Mouse (Mus musculus) embryonic facial prominence, embryonic 11.5 days (tissue): ENCODE measurements at regions not wholly inside any gene's neighbourhood (a gene's known extent, or its start where the extent isn't known, plus 50 kb on each side); places are given as distances from the start of the nearest gene placed in this dataset.

ENCODE experiments used
- ATAC-seq: fragments of 200-750 bp; cut with Nextera tagmentation; replicated peaks from 2 replicates; pipeline ENCODE4 v1.8.0; 2017; ENCODE audit warnings: low read depth; ENCODE audit not compliant: insufficient number of reproducible peaks, low FRiP score, low TSS enrichment
- DNase-seq: peaks from one replicate; pipeline ENCODE4 v3.0.0-alpha.2; 2015; ENCODE audit warnings: low spot score
- H3K27ac ChIP-seq: fragments of 300-500 bp; sonication (generic); replicated peaks from 2 replicates; pipeline ENCODE4 v1.5.1; 2014; ENCODE audit warnings: mild to moderate bottlenecking, low read depth, low read length, control low read depth
- H3K27me3 ChIP-seq: fragments of 300-500 bp; sonication (generic); 2 replicates; pipeline ENCODE4 v1.6.1; 2014; ENCODE audit warnings: mild to moderate bottlenecking, low read length, moderate library complexity, mixed read lengths; ENCODE audit not compliant: control insufficient read depth, insufficient read depth
- H3K36me3 ChIP-seq: fragments of 300-500 bp; sonication (generic); replicated peaks from 2 replicates; pipeline ENCODE4 v1.6.1; 2014; ENCODE audit warnings: low read depth, mild to moderate bottlenecking, low read length, moderate library complexity, mixed read lengths; ENCODE audit not compliant: control insufficient read depth, insufficient read depth
- H3K4me1 ChIP-seq: fragments of 300-500 bp; sonication (generic); 2 replicates; pipeline ENCODE4 v1.6.1; 2014; ENCODE audit warnings: low read length, mixed read lengths; ENCODE audit not compliant: control insufficient read depth, insufficient read depth
- H3K4me2 ChIP-seq: fragments of 300-500 bp; sonication (generic); 2 replicates; pipeline ENCODE4 v1.6.1; 2014; ENCODE audit warnings: low read depth, mild to moderate bottlenecking, control low read depth, low read length, moderate library complexity
- H3K4me3 ChIP-seq: fragments of 300-500 bp; sonication (generic); 2 replicates; pipeline ENCODE4 v1.5.1; 2014; ENCODE audit warnings: low read depth, low read length, control low read depth
- H3K9ac ChIP-seq: fragments of 300-500 bp; sonication (generic); replicated peaks from 2 replicates; pipeline ENCODE4 v1.6.1; 2014; ENCODE audit warnings: mild to moderate bottlenecking, control low read depth, low read length
- H3K9me3 ChIP-seq: fragments of 300-500 bp; sonication (generic); replicated peaks from 2 replicates; pipeline ENCODE4 v1.6.1; 2016; ENCODE audit warnings: mild to moderate bottlenecking, low read length, inconsistent platforms, mixed read lengths; ENCODE audit not compliant: control insufficient read depth
- WGBS: fragments of 180-500 bp; shearing (Covaris S2); extraction: QIAGEN DNeasy Blood & Tissue Kit; methylation state at CpG from one replicate; pipeline ENCODE4 v1.1.7; 2014; 5-methylcytosine and 5-hydroxymethylcytosine counted together

- Histone ChIP-seq H3K27ac (no peak overlapping the region), H3K4me3 (no peak overlapping the region), H3K36me3 (no peaks in the 10 kb centered on the region), H3K9me3 (no peaks in the 10 kb centered on the region), H3K27me3 (no peaks in the 10 kb centered on the region), H3K4me1 (no peaks in the 10 kb centered on the region), H3K9ac (no peak overlapping the region), H3K4me2 (no peak overlapping the region)
- no peak for ATAC-seq
- no peak for DNase-seq
- WGBS: 87% methylated on average over 6 of the region's 6 CpGs
These were observed 429.6 kb downstream of the Efnb2 start for GRCm38 (mm10) chr8:8231308-8231985.

DNA sequence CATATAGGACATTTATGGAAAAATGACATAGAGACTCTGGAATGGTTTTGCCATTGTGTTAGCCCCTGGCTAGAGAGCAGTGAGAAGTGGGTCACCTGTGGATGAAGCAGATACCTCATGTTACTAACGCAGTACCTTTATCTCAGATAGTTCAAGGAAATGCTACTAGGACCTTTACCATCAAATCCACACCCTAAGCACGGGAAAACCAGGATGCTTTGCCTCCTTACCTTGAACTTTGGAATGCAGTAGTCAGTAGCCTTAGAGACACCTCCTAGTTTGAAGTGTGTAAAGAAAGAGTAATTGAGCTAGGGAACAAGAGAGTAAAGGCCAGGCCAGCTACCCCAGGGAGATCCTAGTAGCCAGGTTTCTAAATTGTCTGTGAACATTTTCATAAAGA lies 435.0 kb downstream of the Efnb2 start:
- Histone ChIP-seq H3K4me3 (no peak overlapping the region), H3K27ac (no peak overlapping the region), H3K4me1 (no peaks in the 10 kb centered on the region), H3K36me3 (no peaks in the 10 kb centered on the region), H3K9ac (no peak overlapping the region), H3K4me2 (no peak overlapping the region), H3K9me3 (no peaks in the 10 kb centered on the region), H3K27me3 (no peaks in the 10 kb centered on the region)
- DNase-seq (no peak), ATAC-seq (no peak)
- 88% methylated on average over 2 of the region's 2 CpGs for WGBS

DNA sequence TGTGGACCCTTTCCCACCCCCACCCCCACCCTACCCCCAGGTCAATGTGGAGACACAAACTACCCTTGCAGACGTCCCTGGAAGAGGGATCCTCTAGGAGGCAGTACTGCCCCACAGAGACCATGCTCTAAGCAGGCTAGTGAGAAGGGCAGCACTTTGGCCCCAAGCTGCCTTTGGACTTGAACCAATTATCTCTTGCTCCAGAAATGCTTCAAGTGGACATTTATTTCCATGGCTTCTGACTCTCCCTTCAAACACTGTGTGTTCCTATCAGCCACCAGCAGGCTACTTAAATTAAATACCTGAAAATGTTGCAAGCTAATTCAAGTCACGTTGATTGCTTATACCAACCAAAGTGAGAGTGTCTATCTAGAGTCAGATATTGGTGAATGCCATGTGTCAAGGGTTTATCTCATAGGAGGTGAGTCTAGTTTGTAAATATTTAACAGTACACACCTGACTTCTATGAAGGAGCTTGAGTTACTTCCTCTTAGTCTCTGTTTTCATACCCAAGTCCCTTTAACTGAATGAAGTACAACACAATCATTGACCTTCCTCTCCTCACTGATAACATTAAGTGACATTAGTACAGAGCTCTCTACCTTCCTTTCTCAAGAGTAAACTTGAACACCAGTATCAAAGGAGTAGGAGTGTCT lies 435.7 kb downstream of the Efnb2 start:
- no peaks in the 10 kb centered on the region for H3K4me1 ChIP-seq
- H3K4me2 ChIP-seq: no peak overlapping the region
- H3K27ac ChIP-seq: no peak overlapping the region
- no peak overlapping the region for H3K4me3 ChIP-seq
- 55% methylated on average over 2 of the region's 2 CpGs for WGBS
- ATAC-seq (no peak), DNase-seq (no peak)
- H3K36me3 ChIP-seq: no peaks in the 10 kb centered on the region
- no peaks in the 10 kb centered on the region for H3K9me3 ChIP-seq
- no peaks in the 10 kb centered on the region for H3K27me3 ChIP-seq
- no peak overlapping the region for H3K9ac ChIP-seq

DNA sequence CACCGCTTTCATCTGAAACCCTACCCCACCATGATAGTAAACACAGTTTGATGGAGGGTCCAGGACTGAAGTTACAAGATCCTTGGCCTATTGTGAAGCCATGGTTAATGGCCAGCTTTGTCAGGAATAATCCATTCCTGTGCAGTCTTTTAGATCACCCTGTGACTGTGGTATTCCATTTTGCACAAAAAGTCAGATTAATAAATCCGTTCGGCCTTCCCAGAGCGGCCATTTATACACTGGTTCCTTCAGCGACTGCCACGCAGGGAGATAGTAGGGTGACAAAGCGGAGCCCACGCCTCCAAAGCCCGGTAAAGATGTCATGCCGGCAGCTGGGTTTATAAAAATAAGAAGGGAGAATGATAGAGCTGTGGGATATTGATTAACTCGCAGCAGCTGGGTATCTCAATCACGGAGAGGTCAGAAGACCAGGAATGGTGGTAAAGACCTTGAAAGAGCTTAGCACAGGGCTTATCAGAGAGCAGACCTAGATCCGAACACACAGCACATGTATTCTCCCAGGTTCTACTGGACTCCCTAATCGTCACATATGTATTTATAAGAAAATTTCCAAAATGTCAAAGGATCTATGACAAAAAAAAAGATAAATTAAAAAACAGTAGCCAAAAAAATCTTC lies 440.5 kb downstream of the Efnb2 start:
- H3K9me3 ChIP-seq: no peaks in the 10 kb centered on the region
- DNase-seq (no peak), ATAC-seq (no peak)
- H3K4me2 ChIP-seq: no peak overlapping the region
- no peaks in the 10 kb centered on the region for H3K36me3 ChIP-seq
- 79% methylated on average over 14 of the region's 14 CpGs for WGBS
- H3K27ac ChIP-seq: no peak overlapping the region
- H3K27me3 ChIP-seq: no peaks in the 10 kb centered on the region
- no peak overlapping the region for H3K4me3 ChIP-seq
- H3K9ac ChIP-seq: no peak overlapping the region
- no peaks in the 10 kb centered on the region for H3K4me1 ChIP-seq

DNA sequence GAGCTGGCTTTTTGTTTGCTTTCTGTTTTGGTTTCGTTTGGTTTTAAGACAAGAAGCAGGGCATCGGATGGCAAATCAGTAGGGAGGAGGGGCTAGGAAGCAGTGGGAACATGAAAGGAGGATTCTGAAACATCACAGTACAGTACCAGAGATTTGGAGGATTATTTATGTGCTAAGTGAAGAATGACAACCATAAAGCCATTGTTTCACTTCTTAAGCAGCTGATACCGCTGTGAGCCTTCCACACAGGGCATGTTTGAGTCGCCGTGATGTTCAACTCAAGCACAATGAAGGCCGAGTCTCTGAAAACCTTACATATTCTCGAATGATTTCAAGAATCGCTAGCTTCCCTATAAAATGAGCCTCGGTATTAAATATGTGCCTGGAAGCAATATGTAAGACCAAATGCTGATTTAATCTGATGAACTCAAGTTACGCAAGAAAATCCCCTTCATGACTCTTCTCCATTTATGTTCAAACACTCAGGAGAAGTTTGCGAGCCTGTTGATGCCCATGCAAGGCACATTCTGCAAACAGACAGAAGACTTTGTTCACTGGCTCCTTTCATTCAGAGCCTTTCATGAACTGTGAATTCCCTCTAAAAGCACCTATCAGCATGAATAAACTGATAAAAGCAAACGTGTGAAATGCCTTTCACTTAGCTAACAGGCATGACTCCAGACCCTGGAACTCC lies 441.2 kb downstream of the Efnb2 start:
- ATAC-seq (no peak), DNase-seq (no peak)
- Histone ChIP-seq H3K9ac (no peak overlapping the region), H3K27ac (no peak overlapping the region), H3K36me3 (no peaks in the 10 kb centered on the region), H3K4me1 (no peaks in the 10 kb centered on the region), H3K27me3 (no peaks in the 10 kb centered on the region), H3K9me3 (no peaks in the 10 kb centered on the region), H3K4me2 (no peak overlapping the region), H3K4me3 (no peak overlapping the region)
- WGBS: 69% methylated on average over 12 of the region's 12 CpGs

GRCm38 (mm10) chr8:8193036-8193435 lies 468.0 kb downstream of the Efnb2 start:
- no peak overlapping the region for H3K9ac ChIP-seq
- no peaks in the 10 kb centered on the region for H3K4me1 ChIP-seq
- 82% methylated on average over 3 of the region's 3 CpGs for WGBS
- H3K4me2 ChIP-seq: no peak overlapping the region
- H3K27me3 ChIP-seq: no peaks in the 10 kb centered on the region
- DNase-seq (no peak), ATAC-seq (no peak)
- no peak overlapping the region for H3K27ac ChIP-seq
- no peaks in the 10 kb centered on the region for H3K36me3 ChIP-seq
- no peaks in the 10 kb centered on the region for H3K9me3 ChIP-seq
- H3K4me3 ChIP-seq: no peak overlapping the region

DNA sequence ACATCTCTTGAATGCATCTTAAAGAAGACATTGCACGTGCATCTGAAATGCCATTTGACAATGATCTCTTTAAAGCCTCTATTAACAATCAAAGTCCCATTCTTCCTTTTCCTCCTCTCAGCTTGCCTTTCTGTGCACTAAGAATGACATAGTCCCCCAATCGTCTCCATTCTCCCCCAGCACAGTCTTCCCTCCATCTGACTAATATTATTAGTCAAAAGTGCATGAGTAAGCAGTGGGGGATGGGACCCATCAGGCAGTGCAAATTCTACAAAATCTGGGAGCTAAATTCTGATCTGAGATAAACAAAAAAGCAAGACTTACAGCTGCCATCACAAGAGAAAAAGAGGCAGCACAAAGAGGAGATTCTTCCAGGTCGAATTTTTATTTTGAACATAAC lies 475.0 kb downstream of the Efnb2 start:
- ATAC-seq: no peak
- H3K4me1 ChIP-seq: no peaks in the 10 kb centered on the region
- H3K9ac ChIP-seq: no peak overlapping the region

GRCm38 (mm10) chr8:8183233-8183622 lies 477.8 kb downstream of the Efnb2 start:
- DNase-seq (no peak), ATAC-seq (no peak)
- Histone ChIP-seq H3K9me3 (no peaks in the 10 kb centered on the region), H3K9ac (no peak overlapping the region), H3K27me3 (no peaks in the 10 kb centered on the region), H3K27ac (no peak overlapping the region), H3K36me3 (no peaks in the 10 kb centered on the region), H3K4me2 (no peak overlapping the region), H3K4me3 (no peak overlapping the region), H3K4me1 (no peaks in the 10 kb centered on the region)
- 72% methylated on average over 6 of the region's 6 CpGs for WGBS

More for the DNA sequence above, 475.0 kb downstream of the Efnb2 start:
- Histone ChIP-seq H3K27me3 (no peaks in the 10 kb centered on the region), H3K36me3 (no peaks in the 10 kb centered on the region), H3K4me3 (no peak overlapping the region), H3K4me2 (no peak overlapping the region), H3K9me3 (no peaks in the 10 kb centered on the region), H3K27ac (no peak overlapping the region)
- no peak for DNase-seq
- WGBS: 49% methylated on average over 3 of the region's 3 CpGs
